Mouse (Mus musculus): ENCODE data around the gene Ric8b. TPM values are rescaled to one million over a fixed set of nuclear protein-coding genes. Genes with fewer than 3 reads are reported as not detected.
A peak's percentile ranks its signal among the peaks of the same experiment; 100 is the strongest.

The Ric8b gene
- total RNA-seq (2021) = 10 to 100 TPM; 48.5 to 59.2 TPM

DNA sequence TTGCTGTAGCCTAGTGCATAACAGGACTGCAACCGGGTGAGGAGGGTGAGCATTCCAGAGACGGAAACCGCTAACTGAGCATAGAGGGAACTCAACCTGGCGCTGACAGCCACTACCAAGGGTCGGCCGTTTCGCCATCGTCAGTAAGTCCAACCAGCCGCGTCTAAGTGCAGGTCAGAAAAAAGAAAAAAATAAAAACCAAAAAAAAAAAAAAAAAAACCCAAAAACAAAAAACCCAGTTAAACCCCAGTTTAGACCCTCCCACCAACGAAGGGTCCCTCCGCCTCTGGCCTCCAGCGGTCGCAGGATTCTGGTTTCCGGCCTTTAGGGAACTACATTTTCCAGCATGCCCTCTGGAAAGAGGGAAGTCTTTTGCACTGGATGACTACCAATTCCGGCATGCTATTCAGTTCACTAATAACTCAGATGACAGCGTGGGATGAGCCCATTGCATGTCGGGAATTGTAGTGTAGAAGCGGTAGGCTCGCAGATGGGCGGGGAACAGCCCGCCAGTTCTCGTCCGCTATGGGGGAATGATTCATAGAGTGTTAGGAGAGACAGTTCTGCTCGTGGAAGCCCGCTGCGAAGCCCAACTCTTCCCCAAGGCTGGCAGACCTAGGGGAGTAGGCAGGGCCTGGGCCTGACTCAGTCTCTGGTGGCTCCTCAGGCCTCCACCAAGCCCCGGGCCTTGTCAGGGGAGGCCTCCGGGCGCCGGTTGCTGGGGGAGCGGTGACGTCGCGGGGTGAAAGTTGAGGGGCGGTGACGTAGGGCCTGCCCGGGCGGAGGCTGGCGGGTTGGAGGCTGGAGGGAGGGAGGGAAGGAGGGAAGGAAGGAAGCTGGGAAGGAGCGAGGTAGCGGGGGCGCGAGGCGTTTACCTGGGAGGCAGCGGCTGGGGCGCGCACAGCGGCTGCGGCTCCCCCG is at the start of gene Ric8b:
Ric8b (plus strand) TSS at position 807 of the 921 bp plus-strand sequence.
- DNase-seq (ENCODE audit: low spot score in 2 of 2) = peak; percentile 96 to 99

DNA sequence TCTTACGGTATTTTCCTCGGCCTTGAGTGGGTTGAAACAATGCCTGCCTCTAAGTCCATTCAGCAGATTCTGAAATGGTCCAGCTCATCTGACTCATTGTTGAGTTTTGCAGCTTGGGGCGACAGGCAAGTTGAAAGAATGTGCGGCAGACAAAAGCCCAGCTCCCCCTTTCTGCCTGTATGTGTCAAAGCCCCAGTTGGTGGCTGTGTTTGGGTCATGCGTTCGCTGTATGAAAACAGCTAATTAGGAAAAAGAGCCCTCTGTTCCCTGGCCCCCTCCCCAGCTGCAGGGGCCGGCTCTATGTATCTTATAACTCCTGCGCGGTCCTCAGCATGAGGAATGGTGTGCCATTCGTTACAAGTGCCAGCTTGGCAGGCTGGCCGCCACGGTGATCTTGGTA is 46.1 kb upstream of the Ric8b start:
- DNase-seq (ENCODE audit: low spot score in 2 of 2) = no peak
- intact Hi-C loops (cut with DNase I) = no loop called here

More for the DNA sequence above, at the start of gene Ric8b:
- intact Hi-C loops (cut with DNase I) = loop anchor here (2.0 to 5.0 kb wide), 2 partner anchors 45 to 270 kb away; no protein-coding TSS in a partner anchor

DNA sequence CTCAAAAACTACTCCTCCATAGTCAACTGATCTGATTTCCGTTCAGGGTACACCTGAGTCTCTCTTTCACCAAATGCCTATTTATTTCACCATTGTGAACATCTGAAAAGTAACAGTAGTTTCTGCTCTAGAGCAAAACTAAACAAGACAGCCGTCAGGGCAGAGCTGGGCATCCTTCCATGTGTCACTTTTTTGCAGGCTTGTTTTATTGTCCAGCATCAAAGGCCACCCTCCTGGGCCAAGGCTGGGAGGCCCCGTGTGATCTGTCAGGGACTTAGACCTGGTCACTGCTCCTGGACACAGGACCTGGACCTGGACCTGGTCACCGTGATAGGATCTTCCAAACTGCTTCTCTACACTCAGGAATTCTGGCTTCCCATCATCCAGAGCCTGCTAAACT is 45.5 kb upstream of the Ric8b start:
- intact Hi-C loops (cut with DNase I) = no loop called here
- DNase-seq (ENCODE audit: low spot score in 2 of 2) = no peak

DNA sequence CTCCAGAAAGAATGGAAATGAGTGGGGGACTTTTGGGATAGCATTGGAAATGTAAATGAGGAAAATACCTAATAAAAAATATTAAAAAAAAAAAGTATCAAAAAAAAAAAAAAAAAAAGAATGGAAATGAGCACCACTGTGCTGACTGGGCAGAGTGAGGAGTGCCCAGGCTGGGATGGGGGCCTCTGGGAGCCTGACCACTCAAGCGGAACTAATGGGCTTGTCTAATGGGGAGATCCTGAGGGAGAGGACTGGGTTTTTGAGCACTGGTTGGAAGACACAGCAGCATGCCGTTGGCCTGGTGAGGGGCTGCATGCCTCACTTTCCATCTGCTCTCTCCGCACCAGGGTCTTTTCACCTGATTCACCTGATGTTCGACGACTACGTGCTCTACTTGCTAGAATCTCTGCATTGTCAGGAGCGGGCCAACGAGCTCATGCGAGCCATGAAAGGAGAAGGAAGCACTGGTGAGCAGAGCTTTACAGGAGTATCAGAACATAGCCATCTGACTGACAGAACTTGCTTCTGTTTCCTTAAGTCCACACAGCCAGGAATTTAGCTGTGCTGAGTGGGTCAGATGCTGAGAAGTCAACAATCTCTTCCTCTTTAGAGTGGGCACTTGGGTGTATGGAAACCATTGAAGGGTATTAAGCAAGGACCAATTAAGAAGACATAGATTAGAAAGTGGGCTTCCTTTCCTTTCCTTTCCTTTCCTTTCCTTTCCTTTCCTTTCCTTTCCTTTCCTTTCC is 37.4 kb upstream of the Ric8b start:
- intact Hi-C loops (cut with DNase I) = no loop called here
- no peak for DNase-seq (ENCODE audit: low spot score in 2 of 2)

DNA sequence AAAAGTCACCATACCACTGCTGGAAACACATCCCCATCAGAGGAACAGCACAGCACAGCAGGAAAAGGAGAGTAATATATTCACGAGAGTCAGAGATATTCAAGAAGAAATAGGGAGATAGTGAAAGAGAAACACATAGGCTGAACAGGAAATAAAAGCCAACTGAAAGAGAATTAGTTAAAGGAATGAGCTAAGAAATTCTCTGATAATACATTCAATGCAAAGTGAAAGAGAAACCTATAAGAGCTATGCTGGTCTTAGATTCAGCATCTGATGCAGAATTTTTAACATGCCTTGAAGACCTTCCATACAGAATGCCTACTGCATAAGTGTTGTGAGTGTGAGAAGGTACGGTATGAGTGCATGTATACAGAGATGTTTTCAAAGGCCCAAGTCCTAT is 34.9 kb upstream of the Ric8b start:
- no peak for DNase-seq (ENCODE audit: low spot score in 2 of 2)
- intact Hi-C loops (cut with DNase I) = no loop called here

DNA sequence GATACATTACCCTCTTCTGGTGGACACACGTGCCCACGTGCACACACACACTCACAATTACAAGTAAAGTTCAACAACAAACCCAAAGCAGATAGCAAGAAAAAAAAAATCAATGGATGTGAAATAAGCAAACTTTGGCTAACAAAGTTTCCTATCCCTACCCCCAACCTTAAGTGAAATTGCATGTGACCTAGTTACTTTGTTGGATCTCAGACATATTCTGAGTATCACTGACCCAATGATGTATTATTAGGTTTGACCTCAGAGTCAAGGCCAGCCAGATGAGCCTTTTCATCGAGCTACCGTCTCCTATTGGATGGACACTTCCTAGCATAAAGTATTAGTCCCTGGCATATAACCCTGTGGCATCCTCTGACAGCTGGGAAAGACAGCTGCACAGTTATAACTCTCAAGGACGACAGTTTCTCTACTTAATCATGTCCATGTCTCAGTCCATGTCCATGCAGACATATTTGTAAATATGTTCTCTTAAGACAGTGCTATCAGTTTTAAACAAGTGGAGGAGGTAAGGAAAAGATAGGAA is 32.0 kb upstream of the Ric8b start:
- no peak for DNase-seq (ENCODE audit: low spot score in 2 of 2)
- intact Hi-C loops (cut with DNase I) = no loop called here

DNA sequence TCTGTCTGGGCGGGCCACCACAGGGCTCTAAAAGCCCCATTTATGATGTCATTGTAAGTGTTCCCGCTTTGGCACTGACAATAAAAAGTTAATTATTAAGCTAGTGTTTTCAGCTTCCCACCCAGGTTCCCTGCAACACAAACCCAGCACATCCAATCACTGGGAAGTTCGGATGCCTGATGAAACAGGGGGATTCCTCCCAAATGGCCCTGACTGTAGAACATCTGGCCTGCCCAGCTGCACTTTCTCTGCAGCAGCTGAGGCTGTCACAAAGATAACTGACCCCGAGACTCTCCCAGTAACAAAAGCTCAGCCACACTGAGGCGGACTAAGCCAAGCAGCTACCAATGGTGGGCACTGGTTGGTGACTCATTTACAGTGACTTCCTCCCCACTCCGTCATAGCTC is 31.2 kb upstream of the Ric8b start:
- DNase-seq (ENCODE audit: low spot score in 2 of 2) = no peak
- intact Hi-C loops (cut with DNase I) = no loop called here

DNA sequence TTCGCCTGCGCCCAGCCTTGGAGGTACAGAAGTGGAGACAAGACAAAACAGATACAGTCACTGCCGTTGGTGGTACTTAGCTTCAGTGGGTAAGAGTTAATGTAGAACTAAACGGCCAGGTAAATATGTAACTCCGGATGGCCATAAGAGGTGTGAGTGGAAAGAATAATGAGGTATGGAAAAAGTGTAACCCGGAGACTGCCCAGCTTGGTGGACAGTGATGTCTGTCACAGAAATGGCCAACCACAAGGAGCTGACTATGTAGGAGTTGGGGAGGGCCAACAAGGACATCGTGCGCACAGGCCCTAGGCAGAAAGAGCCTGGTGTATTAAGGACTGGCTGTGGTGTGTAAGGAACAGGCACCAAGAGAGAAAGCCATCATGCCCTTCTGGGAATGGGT is 30.6 kb upstream of the Ric8b start:
- intact Hi-C loops (cut with DNase I) = no loop called here
- no peak for DNase-seq (ENCODE audit: low spot score in 2 of 2)

DNA sequence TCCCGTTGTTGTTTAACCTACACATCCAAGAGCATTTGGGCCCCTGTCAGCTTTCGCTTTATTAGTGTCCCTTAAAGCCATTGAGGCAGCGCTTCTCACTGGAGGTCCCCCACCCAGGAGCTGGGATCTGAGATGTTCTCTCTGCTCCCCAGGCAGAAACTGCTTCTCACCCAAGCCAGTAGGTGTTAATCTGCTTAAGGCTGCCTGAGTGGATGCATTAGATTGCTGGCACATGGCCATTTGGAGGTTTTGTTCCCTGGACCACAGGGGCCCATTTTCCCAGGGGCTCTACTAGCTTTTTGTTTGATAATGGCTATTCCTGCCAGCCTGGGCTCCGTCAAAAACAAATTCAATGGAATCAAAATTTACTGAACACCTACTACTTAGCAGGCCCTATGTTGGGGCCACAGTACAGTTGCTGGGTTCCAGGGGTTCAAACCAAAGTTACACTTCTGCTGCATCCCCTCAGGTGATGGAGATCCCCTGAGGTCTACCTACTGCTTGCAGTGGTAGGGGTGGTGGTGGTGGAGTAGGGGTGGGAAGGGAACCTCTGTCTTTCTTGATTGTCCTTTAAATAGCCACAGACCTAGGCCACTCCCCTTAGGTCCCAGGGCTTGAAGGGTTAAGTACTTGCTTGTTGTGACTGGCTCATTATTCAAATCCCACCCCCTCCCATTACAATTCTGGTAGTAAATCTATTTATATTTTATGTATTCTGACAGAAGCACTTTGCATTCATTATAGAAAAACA is 28.1 kb upstream of the Ric8b start:
- DNase-seq (ENCODE audit: low spot score in 2 of 2) = no peak
- intact Hi-C loops (cut with DNase I) = no loop called here

DNA sequence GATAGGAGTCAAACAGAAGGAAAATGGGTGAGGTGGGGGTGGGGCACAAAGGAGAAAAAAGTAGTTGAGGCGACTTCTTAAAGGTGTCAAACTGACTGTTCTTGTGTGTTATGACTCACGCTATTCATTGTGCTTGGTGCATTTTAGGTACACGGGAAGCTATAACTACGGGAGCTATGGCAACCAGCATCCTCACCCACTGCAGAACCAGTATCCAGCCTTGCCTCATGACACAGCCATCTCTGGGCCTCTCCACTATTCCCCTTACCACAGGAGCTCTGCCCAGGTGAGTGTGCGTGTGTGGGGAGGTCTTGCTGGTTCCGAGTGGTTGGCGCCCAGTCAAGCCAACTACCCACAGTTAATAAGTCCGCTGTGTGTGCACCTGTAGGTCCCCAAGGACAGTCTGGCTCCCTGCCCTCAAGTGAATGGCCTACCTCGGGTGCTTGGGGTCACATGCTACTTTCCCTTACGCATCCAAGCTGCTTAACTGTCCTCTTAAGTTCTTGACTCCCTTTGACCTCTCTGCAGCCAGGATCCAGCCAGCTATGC is 21.5 kb upstream of the Ric8b start:
- intact Hi-C loops (cut with DNase I) = no loop called here
- DNase-seq (ENCODE audit: low spot score in 2 of 2) = peak in 1 of 2 experiments; percentile 72

DNA sequence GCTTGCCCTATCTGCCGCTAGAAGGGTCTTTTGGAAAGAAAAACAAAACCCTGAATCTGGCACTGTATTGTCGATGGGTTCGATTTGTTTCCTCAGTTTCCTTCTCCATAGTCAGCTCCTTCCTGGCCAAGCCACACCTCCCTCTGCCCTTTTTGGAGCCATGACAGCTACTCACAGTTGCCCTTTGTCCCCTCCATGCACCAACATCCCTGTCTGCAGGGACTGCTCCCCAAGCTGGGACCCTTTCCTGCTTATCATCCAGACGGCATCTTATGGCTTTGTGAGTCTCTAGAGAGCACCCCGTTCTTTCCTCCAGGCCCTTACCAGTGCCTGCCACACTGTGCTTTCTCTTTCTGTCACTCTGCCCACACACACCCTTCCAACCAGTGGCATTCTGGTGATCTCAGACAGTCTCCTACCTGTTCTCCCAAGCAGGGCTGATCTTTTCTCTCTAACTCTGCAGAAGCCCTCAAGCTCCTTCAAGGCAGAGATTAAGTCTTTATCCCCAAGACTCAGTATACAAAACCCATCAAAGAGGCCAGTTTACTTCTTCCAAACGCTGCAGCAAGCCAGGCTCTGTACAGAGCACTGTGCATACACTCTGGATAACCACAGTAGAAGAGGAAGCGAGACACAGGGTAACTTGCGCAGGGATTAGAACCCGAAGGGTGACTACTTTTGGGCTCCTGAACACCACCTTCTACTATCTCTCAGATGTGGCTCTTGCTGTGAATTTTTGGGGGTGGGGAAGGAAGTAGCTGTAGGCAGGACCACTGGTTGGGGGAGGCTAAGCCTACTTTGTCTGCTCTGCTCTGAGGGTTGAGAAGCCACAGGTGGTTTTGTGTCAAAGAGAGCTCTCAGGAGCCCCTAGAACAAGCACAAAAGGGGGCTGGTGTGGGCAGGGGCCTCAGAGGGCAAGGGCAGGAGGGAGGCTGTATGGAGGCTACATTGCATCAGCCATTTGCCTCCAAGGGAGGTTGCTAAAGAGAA is 20.2 kb upstream of the Ric8b start:
- intact Hi-C loops (cut with DNase I) = no loop called here
- DNase-seq (ENCODE audit: low spot score in 2 of 2) = peak in 1 of 2 experiments; percentile 43

DNA sequence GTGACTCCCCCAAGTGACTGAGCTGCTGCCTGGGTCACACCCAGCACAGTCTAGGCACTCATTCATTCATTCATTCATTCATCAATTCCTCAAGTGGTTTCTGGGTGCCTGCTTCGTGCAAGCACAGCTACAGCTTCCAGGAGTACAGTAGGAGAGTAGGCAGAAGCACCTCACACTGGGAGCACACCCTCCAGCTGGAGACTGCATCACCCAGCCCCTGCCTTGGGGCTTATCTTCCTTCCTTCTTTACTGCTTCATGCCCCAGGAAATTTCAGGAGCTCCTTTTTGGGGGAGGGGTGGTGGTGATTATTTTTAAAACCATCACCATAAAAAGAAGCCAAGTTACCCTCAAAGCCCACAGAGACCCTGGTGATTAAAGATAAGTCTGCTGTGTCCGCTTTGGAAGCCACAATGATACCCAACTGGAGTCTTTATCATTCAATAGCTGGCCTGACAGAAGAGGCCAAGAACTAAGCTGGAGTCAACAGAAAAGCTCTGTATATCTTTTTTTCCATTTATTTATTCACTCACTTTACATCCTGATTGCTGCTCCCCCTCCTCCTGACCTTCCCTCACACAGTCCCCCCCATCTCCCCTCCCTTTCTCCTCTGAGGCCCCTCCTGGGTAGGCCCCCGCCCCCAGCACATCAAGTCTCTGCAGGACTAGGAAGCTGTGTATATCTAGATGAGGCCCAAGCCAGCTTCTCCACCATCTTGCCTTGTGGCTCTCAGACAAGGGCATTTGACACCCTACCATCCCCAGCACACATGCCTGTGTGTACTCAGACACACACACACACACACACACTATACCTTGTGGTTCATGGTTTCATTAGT is 19.1 kb upstream of the Ric8b start:
- no peak for DNase-seq (ENCODE audit: low spot score in 2 of 2)
- intact Hi-C loops (cut with DNase I) = no loop called here

DNA sequence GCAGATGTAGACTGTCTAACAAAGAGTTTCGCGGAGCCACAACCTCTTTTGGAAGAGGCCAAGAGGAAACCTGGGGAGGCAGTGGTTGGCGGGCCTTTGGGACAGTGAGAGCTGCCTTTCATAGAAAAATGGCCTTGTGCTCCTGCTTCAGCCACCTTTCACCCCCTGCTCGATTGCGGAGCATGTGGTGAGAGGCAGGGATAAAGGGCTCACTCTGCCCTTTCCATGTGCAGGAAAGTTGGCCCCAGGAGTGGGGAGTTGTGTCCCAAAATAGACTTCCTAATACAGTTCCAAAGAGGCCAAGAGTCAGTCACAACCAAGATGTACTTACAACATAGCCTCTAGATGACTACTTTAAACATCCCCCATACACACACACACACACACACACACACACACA is 15.7 kb upstream of the Ric8b start:
- intact Hi-C loops (cut with DNase I) = no loop called here
- DNase-seq (ENCODE audit: low spot score in 2 of 2) = no peak

DNA sequence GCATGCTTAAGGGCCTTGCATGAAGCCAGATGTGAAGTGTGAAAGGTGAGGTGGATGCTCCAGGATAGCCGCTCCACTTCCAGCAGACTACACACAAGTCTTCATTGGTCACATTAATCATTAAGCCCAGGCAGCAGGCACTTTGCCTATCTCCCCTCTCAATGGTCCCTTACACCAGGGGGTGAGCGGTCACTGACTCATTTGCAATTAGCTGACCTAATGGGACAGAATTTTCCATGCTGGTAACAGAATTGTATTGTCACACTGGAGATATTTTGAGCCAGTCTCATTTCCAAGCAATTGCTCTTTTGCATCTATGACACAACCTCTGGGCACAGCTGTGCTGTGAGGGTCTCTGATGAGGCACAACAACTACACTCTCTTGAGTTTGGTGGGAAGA is 15.2 kb upstream of the Ric8b start:
- intact Hi-C loops (cut with DNase I) = no loop called here
- no peak for DNase-seq (ENCODE audit: low spot score in 2 of 2)

DNA sequence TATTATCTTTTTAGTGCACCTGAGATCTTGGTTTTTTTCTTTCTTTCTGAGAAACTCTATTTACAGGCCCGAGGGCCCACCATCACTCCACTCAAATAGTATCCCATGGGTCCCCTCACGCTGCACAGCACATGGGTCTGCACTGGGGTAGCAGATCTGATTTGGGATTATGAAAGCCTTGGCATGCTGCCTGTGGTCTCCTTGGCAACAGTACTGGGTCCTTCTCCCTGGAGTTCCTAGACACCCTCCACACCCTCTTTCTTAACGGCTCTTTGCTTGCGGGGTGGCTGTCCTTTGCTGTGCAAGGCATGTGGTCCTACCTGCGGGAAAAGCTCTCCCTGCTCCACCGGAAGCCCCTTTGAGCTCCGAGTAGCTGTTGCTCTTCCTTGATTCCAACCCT is 14.1 kb upstream of the Ric8b start:
- intact Hi-C loops (cut with DNase I) = no loop called here

DNA sequence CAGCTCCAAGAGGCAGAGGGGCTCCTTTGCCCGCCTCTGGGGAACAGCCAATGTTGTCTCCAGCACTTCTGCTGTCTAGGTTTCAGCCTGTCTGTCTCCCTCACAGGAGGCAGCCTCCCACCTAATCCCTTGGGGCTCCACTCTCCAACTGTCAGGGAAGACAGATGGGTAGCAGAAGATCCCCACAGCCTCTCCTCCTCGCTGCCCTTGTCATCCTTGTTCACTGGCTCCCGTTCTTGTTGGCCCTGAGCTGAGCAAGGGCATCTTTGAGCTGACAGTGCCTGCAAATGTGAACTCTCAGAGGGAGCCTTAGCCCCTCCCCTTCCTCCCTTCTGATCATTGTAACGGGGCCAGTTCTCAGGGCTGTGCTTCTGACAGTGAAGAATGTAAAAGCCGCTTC is 13.7 kb upstream of the Ric8b start:
- peak; percentile 36 to 64 for DNase-seq (ENCODE audit: low spot score in 2 of 2)
- intact Hi-C loops (cut with DNase I) = no loop called here

More for the DNA sequence above, 14.1 kb upstream of the Ric8b start:
- DNase-seq (ENCODE audit: low spot score in 2 of 2) = peak; percentile 48 to 54

DNA sequence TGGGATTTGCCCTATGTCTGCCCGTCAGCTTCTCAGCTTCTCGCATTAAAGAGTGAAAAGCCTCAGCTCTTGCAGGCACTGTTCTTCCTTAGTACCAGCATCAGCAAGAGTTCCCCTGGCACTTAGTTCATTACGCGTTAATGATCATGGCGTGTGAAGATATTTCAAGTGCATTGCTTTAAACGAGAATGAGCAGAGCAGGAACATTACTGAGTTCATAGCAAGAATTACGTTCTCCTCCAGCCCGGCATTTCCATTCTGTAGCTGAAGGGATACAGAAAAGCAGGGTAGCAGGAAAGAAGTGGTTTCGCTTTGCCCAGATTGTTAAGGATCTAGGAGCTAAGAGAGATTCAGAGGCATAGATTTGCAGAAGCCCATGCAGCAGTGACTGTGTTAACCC is 10.5 kb upstream of the Ric8b start:
- intact Hi-C loops (cut with DNase I) = loop anchor here (5.0 kb wide), 1 partner anchor 135 kb away; no protein-coding TSS in a partner anchor
- peak; percentile 31 to 34 for DNase-seq (ENCODE audit: low spot score in 2 of 2)

Measured in left cerebral cortex, postnatal 25 days (tissue).